Mouse (Mus musculus) retina, embryonic 14.5 days (tissue): ENCODE measurements around the gene Panx1.

Experiments
- DNase-seq: peaks from one replicate; pipeline ENCODE4 v3.0.0-alpha.2; 2015; ENCODE audit warnings: low spot score

Gene Panx1

GRCm38 (mm10) chr9:15023049-15023448 is 22.2 kb downstream of the Panx1 start:
- no peak for DNase-seq

DNA sequence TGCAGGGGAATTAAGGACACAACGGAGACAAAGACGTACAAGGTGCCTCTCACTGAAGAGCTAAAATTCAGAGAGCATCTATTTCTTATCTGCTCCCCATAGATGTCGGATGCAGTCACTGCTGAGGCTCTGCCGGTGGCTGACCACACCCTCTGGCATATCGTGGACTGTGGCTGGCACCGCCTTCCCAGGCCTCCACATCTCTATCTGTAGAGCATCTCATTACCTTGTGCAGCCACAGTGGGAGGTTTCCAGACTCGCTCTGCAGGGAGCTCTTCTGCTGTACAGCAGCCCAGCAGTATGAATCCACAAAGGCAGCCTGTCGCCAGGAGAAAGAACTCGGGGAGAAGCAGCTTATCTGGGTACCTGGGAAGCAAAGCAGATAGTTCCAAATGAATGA is 24.1 kb downstream of the Panx1 start:
- DNase-seq = no peak

DNA sequence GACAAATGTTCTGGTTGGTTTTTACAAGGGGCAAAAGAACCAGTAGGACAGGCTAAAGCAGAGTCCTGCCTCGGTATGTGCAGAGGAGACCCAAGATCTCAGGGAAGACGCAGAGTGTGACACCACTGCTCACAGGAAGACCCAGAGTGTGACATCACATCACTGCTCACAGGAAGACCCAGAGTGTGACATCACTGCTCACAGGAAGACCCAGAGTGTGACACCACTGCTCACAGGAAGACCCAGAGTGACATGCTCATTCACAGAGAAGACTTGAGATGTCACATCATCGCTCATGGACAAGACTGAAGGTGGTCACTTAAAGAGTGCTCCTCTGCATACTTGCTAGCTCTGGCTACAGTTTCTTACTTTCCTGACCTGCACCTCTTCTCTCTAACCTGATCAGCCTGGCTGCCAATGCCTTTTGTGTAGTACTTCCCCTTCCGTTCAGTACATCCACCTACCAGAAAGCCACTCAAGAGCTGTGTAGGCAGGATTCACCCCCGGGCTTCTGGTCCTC is 24.7 kb downstream of the Panx1 start:
- DNase-seq = no peak

- DNase-seq = no peak
These were observed 26.5 kb downstream of the Panx1 start for GRCm38 (mm10) chr9:15018756-15019131.

GRCm38 (mm10) chr9:15017791-15018755 is 27.2 kb downstream of the Panx1 start:
- no peak for DNase-seq

GRCm38 (mm10) chr9:15015223-15015956 is 29.9 kb downstream of the Panx1 start:
- peak; percentile 94 for DNase-seq

- peak; percentile 61 for DNase-seq
These were observed 37.7 kb downstream of the Panx1 start for GRCm38 (mm10) chr9:15007566-15007965.

- DNase-seq = no peak
These were observed 41.0 kb downstream of the Panx1 start for GRCm38 (mm10) chr9:15004298-15004685.

- DNase-seq = peak; percentile 16
These were observed 41.5 kb downstream of the Panx1 start for GRCm38 (mm10) chr9:15003676-15004297.

GRCm38 (mm10) chr9:15002995-15003613 is 42.2 kb downstream of the Panx1 start:
- DNase-seq = no peak

GRCm38 (mm10) chr9:14998790-14999189 is 46.5 kb downstream of the Panx1 start:
- no peak for DNase-seq

DNA sequence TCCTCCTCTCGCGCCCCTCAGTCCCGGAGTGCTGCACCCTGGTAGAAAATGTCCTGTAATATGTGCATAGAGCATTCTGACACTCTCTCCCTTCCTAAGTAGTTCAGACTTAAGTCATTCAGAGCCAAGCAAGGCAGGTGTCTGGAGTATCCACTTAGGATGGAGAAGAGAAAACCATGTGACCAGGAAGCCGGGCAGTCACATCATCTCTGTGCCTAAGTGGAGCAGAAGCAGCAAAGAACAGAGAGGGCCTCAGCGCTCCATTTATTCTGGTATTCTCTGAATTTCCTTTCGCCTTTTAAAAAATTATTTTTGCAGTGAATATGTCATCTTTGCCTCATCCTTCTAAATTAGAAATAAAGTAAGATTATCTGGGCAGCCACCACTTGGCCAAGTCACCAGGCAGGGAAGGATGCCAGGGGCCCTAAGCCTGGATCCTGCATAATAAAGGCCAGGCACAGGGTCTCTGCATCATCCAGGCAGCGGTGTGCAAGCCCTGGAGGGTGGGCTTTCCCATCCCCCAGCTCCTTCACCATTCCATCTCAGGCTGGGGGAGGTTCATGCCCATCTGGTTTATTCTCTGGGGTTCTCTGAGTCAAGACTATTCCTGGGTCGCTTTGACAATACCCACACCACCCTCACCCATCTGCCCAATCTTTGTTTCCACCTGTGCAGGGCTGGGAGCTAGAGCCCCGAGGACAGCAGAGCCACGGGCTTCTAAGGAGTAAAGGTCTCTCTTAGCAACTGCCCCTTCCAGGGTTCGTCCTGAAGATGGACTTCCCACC is 47.8 kb downstream of the Panx1 start:
- no peak for DNase-seq

DNA sequence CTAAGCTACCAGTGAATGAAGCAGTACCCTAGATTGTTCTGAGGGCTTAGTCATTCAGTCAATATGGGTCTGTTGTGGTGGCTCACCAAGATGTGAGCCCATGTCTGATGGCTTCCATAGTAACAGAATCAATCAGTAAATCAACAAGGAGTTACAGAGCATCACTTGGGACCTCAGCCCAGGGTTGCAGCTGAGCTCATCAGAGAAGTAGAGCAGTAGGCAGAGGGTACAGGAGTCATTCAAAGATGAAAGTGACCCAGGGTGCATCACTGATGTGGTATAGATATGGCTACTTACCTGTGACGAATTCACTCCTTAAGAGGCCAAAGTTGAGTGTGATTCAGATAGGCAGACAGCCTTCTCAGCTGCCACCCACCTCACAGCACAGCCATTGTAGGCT is 49.8 kb downstream of the Panx1 start:
- no peak for DNase-seq

GRCm38 (mm10) chr9:14988606-14989293 is 56.5 kb downstream of the Panx1 start:
- no peak for DNase-seq

DNA sequence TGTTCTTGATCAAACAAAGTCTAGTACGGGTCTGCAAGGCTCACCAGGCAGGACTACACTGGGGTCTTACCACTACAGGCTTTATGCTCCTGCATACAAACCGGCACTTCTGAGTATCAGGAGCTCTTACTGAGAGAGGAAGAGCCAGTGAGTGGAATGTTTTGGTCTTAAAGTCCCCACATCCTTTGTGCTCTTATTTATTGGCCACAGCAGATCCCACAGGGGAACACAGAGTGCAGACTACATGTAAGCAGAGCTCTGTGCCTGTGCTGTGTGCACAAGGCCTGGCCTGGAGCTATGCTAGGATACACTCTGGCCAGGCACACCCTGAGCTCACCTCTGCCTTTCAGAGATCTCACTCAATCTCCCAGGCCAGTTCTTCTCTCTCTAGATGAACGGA is 62.1 kb downstream of the Panx1 start:
- no peak for DNase-seq

GRCm38 (mm10) chr9:14982683-14983082 is 62.6 kb downstream of the Panx1 start:
- no peak for DNase-seq

DNA sequence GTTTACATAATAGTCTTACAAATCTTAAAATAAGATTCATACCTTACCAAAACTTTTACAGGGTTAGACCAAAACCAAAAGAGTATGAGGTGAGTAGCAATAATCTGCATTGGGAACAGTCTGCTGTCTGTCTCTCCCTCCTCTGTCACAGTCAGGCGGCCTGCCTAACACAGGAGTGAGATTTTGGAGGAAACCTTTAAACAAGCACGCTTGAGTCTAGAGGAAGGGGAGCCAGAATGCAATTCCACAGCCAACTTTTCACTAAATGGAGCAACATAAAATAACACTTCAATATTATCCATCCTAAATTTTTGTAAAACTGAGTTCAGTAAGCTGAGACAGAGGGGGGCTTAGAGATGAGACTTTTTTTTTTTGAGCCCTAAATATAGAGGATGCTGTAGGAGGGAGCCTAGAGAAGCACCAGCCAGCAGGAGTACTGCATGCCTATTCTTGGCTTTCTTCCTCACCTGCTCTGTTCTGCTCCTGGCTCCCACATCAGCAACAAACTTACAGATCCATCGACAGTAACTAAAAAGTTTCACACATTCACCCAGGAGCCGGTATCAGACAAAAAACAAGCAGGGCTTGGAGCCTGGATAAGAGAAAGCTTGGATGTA is 63.6 kb downstream of the Panx1 start:
- no peak for DNase-seq

DNA sequence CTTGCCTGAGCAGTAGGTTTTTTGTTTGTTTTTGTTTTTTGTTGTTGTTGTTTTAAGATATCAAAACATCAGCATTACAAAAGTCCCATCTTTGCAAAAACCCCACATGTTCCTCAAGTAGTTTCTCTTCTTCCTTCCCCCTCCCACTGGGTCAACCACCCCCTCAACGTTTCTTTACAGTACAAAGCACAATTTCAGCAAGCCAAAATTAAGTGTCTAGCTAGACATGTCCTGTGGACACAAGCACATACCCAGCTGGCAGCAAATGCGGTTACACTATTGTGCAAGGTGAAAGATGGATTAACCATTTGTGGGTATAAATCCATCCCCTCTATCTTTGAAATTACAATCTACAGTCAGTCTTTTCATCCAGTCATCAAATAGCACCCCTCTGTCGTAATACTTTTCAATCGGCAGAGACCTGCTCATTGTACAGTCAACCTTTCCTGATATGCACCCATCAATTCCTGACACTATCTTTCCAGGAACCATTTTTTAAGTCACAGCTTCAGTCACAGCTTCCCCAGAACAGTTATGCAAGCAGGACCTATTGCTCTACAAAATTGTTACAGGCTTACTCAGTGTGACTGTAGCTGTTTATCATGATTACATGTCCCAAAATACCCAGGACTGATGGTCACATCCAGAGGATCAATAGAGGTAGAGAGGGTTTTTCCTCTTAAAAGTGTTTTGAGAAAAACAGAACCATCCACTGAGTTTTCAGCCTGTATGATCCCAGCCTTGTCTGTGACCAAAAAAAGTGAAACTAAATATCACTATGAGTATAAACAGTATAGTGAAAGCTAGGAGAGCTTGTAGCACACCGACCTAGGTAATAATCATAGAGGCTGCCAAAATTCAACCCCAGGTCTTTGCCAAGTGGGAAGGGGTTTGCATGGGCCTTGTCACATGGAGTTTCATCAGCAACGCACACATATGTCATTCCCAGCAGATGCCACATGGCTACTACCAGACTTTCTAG is 70.7 kb downstream of the Panx1 start:
- no peak for DNase-seq

- DNase-seq = no peak
These were observed 71.5 kb downstream of the Panx1 start for GRCm38 (mm10) chr9:14973762-14974161.
